Mouse (Mus musculus) liver, postnatal 0 days (tissue): Measurements from ENCODE around the gene Pdcd6ip. TPM values are rescaled to one million over a fixed set of nuclear protein-coding genes. Genes with fewer than 3 reads are reported as not detected.
A peak's percentile ranks its signal among the peaks of the same experiment; 100 is the strongest.

ENCODE experiments used
- ATAC-seq: fragments of 200-750 bp; cut with Nextera tagmentation; 2 replicates; pipeline ENCODE4 v1.8.0; 2017; ENCODE audit warnings: mild to moderate bottlenecking, moderate library complexity
- DNase-seq: peaks from one replicate; pipeline ENCODE4 v3.0.0-alpha.2; 2016
- H3K27ac ChIP-seq: fragments of 300-500 bp; sonication (generic); 2 replicates; pipeline ENCODE4 v1.5.1; 2014; ENCODE audit warnings: antibody characterized with exemption, moderate library complexity, mild to moderate bottlenecking, low read depth
- H3K27me3 ChIP-seq: fragments of 300-500 bp; sonication (generic); 2 replicates; pipeline ENCODE4 v1.6.1; 2014; ENCODE audit warnings: low read length, control low read depth, mixed read lengths; ENCODE audit not compliant: insufficient read depth
- H3K36me3 ChIP-seq: fragments of 300-500 bp; sonication (generic); replicated peaks from 2 replicates; pipeline ENCODE4 v1.6.1; 2014; ENCODE audit warnings: mild to moderate bottlenecking, control low read depth, low read length, moderate library complexity, mixed read lengths; ENCODE audit not compliant: insufficient read depth
- H3K4me1 ChIP-seq: fragments of 300-500 bp; sonication (generic); 2 replicates; pipeline ENCODE4 v1.6.1; 2014; ENCODE audit warnings: antibody characterized with exemption, mild to moderate bottlenecking, control low read depth; ENCODE audit not compliant: insufficient read depth
- H3K4me2 ChIP-seq: fragments of 300-500 bp; sonication (generic); 2 replicates; pipeline ENCODE4 v1.6.1; 2014; ENCODE audit warnings: low read depth, mild to moderate bottlenecking, low read length, moderate library complexity, mixed read lengths
- H3K4me3 ChIP-seq: fragments of 300-500 bp; sonication (generic); 2 replicates; pipeline ENCODE4 v1.5.1; 2014; ENCODE audit warnings: low read depth, low read length
- H3K9ac ChIP-seq: fragments of 300-500 bp; sonication (generic); replicated peaks from 2 replicates; pipeline ENCODE4 v1.6.1; 2014; ENCODE audit warnings: mild to moderate bottlenecking, moderate library complexity
- H3K9me3 ChIP-seq: fragments of 300-500 bp; sonication (generic); 2 replicates; pipeline ENCODE4 v1.6.1; 2016; ENCODE audit warnings: mild to moderate bottlenecking, control low read depth, low read length, mixed read lengths
- CTCF ChIP-seq: sonication (generic); IDR thresholded peaks from 2 replicates; pipeline ENCODE4 v1.5.1; 2016; ENCODE audit warnings: antibody characterized with exemption, low read depth
- EP300 ChIP-seq: IDR thresholded peaks from 2 replicates; pipeline ENCODE4 v1.6.1; 2016; ENCODE audit warnings: antibody characterized with exemption, low read depth, mild to moderate bottlenecking
- WGBS: fragments of 180-500 bp; shearing (Covaris S2); extraction: QIAGEN DNeasy Blood & Tissue Kit; methylation state at CpG from one replicate; pipeline ENCODE4 v1.1.7; 2014; ENCODE audit not compliant: insufficient replicate concordance; 5-methylcytosine and 5-hydroxymethylcytosine counted together
- polyA plus RNA-seq: library from polyadenylated mRNA; unstranded; fragments of >200 nt; fragmentation: Nextera tagmentation; extraction: Ambion mirVana; gene quantifications from 2 replicates; pipeline ENCODE4 v1.2.1, GENCODE M21; 2015

Pdcd6ip gene
- polyA plus RNA-seq = 25.4 and 26.8 TPM in 2 replicates

- TF ChIP-seq CTCF (no peak), EP300 (no peak)
- ATAC-seq (peak; percentile 88), DNase-seq (peak; percentile 94)
- peaks cover 28% of the 10 kb centered on the region for H3K4me1 ChIP-seq
- H3K27me3 ChIP-seq = no peaks in the 10 kb centered on the region
- H3K9me3 ChIP-seq = no peaks in the 10 kb centered on the region
- H3K36me3 ChIP-seq = 0 out of 2 replicates have a peak, but pooled peaks cover 4% of the 10 kb centered on the region
- peak within 1 kb of the TSS; percentile 90 for H3K4me2 ChIP-seq
- peak within 1 kb of the TSS; percentile 96 for H3K27ac ChIP-seq
- under 1% methylated on average over 65 of the region's 77 CpGs for WGBS
- peak within 1 kb of the TSS; percentile 96 for H3K9ac ChIP-seq
- peak within 1 kb of the TSS; percentile 81 for H3K4me3 ChIP-seq
These were observed at the start of gene Pdcd6ip for GRCm38 (mm10) chr9:113707481-113708360. Gene Pdcd6ip, minus strand, starts transcription at chr9:113708259.

GRCm38 (mm10) chr9:113755888-113756719, 48.0 kb upstream of the Pdcd6ip start:
- TF ChIP-seq EP300 (no peak), CTCF (no peak)
- H3K9me3 ChIP-seq = 0 out of 2 replicates have a peak, but pooled peaks cover 3% of the 10 kb centered on the region
- H3K4me1 ChIP-seq = peaks cover 6% of the 10 kb centered on the region
- peak overlapping the region; percentile 56 for H3K4me2 ChIP-seq
- peak; percentile 31 for DNase-seq
- WGBS = 52% methylated on average over 15 of the region's 15 CpGs
- H3K9ac ChIP-seq = peak overlapping the region; percentile 27; the same call in 1 of the 2 replicates
- H3K27me3 ChIP-seq = no peaks in the 10 kb centered on the region
- peak; percentile 88 for ATAC-seq
- no peak overlapping the region; the same call in 1 of the 2 replicates for H3K27ac ChIP-seq
- H3K4me3 ChIP-seq = peak overlapping the region; percentile 6; the same call in 1 of the 2 replicates
- peaks cover 4% of the 10 kb centered on the region for H3K36me3 ChIP-seq

GRCm38 (mm10) chr9:113749356-113749755, 41.3 kb upstream of the Pdcd6ip start:
- Histone ChIP-seq H3K9ac (no peak overlapping the region), H3K36me3 (0 out of 2 replicates have a peak, but pooled peaks cover 2% of the 10 kb centered on the region), H3K27me3 (no peaks in the 10 kb centered on the region), H3K27ac (no peak overlapping the region), H3K9me3 (no peaks in the 10 kb centered on the region), H3K4me1 (no peaks in the 10 kb centered on the region; the same call in 1 of the 2 replicates), H3K4me2 (no peak overlapping the region), H3K4me3 (no peak overlapping the region)
- TF ChIP-seq CTCF (no peak), EP300 (no peak)
- 67% methylated on average over 7 of the region's 7 CpGs for WGBS
- ATAC-seq (no peak), DNase-seq (no peak)

- no peak overlapping the region for H3K9ac ChIP-seq
- no peaks in the 10 kb centered on the region for H3K36me3 ChIP-seq
- peaks cover 14% of the 10 kb centered on the region; the same call in 1 of the 2 replicates for H3K4me1 ChIP-seq
- TF ChIP-seq EP300 (no peak), CTCF (peak; percentile 13; the same call in 1 of the 2 replicates)
- WGBS = 61% methylated on average over 3 of the region's 3 CpGs
- DNase-seq (peak; percentile 20), ATAC-seq (no peak)
- no peaks in the 10 kb centered on the region for H3K27me3 ChIP-seq
- H3K4me3 ChIP-seq = no peak overlapping the region
- no peaks in the 10 kb centered on the region for H3K9me3 ChIP-seq
- peak overlapping the region; percentile 96; the same call in 1 of the 2 replicates for H3K4me2 ChIP-seq
- no peak overlapping the region for H3K27ac ChIP-seq
These were observed 35.2 kb upstream of the Pdcd6ip start for GRCm38 (mm10) chr9:113743291-113743690.

- H3K4me3 ChIP-seq = peak overlapping the region; percentile 99
- peak overlapping the region; percentile 94 for H3K9ac ChIP-seq
- ATAC-seq (no peak), DNase-seq (peak; percentile 22)
- no peaks in the 10 kb centered on the region for H3K36me3 ChIP-seq
- H3K27me3 ChIP-seq = no peaks in the 10 kb centered on the region
- H3K9me3 ChIP-seq = no peaks in the 10 kb centered on the region
- H3K4me1 ChIP-seq = peaks cover 14% of the 10 kb centered on the region; the same call in 1 of the 2 replicates
- H3K4me2 ChIP-seq = peak overlapping the region; percentile 96
- TF ChIP-seq CTCF = peak; percentile 58
- no peak for TF ChIP-seq EP300
- WGBS = 2% methylated on average over 17 of the region's 17 CpGs
- peak overlapping the region; percentile 85 for H3K27ac ChIP-seq
These were observed 34.3 kb upstream of the Pdcd6ip start for GRCm38 (mm10) chr9:113742361-113742794.
